Mouse (Mus musculus) liver, adult 2 months (tissue): ENCODE measurements around the gene Fyb2.

Experiments
- CTCF ChIP-seq: fragments of 200-500 bp; IDR thresholded peaks from 2 replicates; pipeline ENCODE4 v1.5.1; 2011; ENCODE audit warnings: low read depth, low read length, control low read depth
- POLR2A ChIP-seq: fragments of 200-500 bp; IDR thresholded peaks from 2 replicates; pipeline ENCODE4 v1.6.1; 2011; ENCODE audit warnings: low read length, control low read depth; ENCODE audit not compliant: insufficient read depth; ENCODE audit errors: extremely low read depth

GRCm38 (mm10) chr4:104949304-104949703 lies 36.0 kb downstream of the Fyb2 start:
- TF ChIP-seq POLR2A (no peak), CTCF (no peak)
